Mouse (Mus musculus) megakaryocyte, embryonic 14.5 days (primary cell): ENCODE measurements around the gene B9d2.

Source experiments
- FLI1 ChIP-seq: IDR thresholded peaks from 2 replicates; pipeline ENCODE4 v1.6.1; 2012; ENCODE audit warnings: low read length, inconsistent platforms, mixed read lengths
- GATA1 ChIP-seq: IDR thresholded peaks from 3 replicates; pipeline ENCODE4 v1.6.1; 2012; ENCODE audit warnings: mixed read lengths, low read length, inconsistent platforms, borderline replicate concordance

GRCm38 (mm10) chr7:25677013-25677412 lies 3.6 kb upstream of the B9d2 start:
- TF ChIP-seq GATA1 (no peak), FLI1 (no peak)
